Mouse (Mus musculus) C2C12 (cell line): Measurements from ENCODE around the gene Trrap.

Experiments used
- CEBPB ChIP-seq: IDR thresholded peaks from one replicate; pipeline ENCODE4 v1.6.1; 2011; ENCODE audit warnings: low read depth, mild to moderate bottlenecking, control low read depth, moderate library complexity
- CTCF ChIP-seq: IDR thresholded peaks from one replicate; pipeline ENCODE4 v1.5.1; 2011; ENCODE audit not compliant: control insufficient read depth, insufficient read depth, insufficient read length
- MAX ChIP-seq: IDR thresholded peaks from one replicate; pipeline ENCODE4 v1.6.1; 2011; ENCODE audit warnings: mild to moderate bottlenecking, control low read depth
- MYOD1 ChIP-seq: IDR thresholded peaks from one replicate; pipeline ENCODE4 v1.6.1; 2011; ENCODE audit warnings: low read depth; ENCODE audit not compliant: control insufficient read depth, insufficient read length
- MYOG ChIP-seq: IDR thresholded peaks from one replicate; pipeline ENCODE4 v1.6.1; 2011; ENCODE audit not compliant: control insufficient read depth, insufficient read length; ENCODE audit errors: extremely low read depth
- USF1 ChIP-seq: IDR thresholded peaks from one replicate; pipeline ENCODE4 v1.6.1; 2011; ENCODE audit warnings: low read depth, mild to moderate bottlenecking, control low read depth, moderate library complexity

DNA sequence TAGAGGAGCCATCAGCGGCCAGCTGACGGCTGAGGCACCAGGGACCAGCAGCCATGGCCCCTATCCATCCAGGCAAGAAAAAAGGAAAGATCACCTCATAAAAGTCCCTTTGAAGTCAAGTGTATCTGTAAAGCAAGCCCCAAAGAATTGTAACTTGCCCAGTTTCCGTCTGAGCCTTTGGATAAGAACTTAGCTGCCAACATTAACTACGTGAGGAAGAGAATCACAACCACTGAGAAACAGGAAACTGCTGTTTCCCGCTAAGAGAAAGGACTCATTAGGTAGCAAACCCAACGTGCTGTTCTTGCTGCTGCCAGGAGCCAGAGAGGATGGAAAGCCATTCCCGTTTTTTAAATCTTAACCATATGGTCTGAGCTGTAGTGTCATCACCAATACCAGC lies 103.2 kb downstream of the Trrap start:
- no peak for TF ChIP-seq CTCF
- no peak for TF ChIP-seq MYOD1
- TF ChIP-seq CEBPB = no peak
- TF ChIP-seq MAX = no peak
- no peak for TF ChIP-seq USF1
- TF ChIP-seq MYOG = no peak
